Mouse (Mus musculus) C2C12 (cell line): Measurements from ENCODE around the gene Chchd10. TPM values are rescaled to one million over a fixed set of nuclear protein-coding genes. Genes with fewer than 3 reads are reported as not detected.

Experiments used
- H3K27me3 ChIP-seq: one replicate; pipeline ENCODE4 v1.6.1; 2011; ENCODE audit not compliant: control insufficient read depth, insufficient read depth, insufficient read length
- H3K36me3 ChIP-seq: one replicate; pipeline ENCODE4 v1.6.1; 2011; ENCODE audit not compliant: control insufficient read depth, insufficient read depth
- H3K4me3 ChIP-seq: one replicate; pipeline ENCODE4 v1.5.1; 2011; ENCODE audit warnings: mild to moderate bottlenecking, control low read depth; ENCODE audit not compliant: poor library complexity, insufficient read depth, severe bottlenecking
- H3K79me2 ChIP-seq: one replicate; pipeline ENCODE4 v1.6.1; 2011; ENCODE audit not compliant: control insufficient read depth, insufficient read depth
- H3K79me3 ChIP-seq: one replicate; pipeline ENCODE4 v1.6.1; 2011; ENCODE audit warnings: low read depth, control low read depth
- H3ac ChIP-seq: one replicate; pipeline ENCODE3; 2011; ENCODE audit warnings: low read depth; ENCODE audit not compliant: control insufficient read depth, insufficient read length
- CEBPB ChIP-seq: IDR thresholded peaks from one replicate; pipeline ENCODE4 v1.6.1; 2011; ENCODE audit warnings: low read depth, mild to moderate bottlenecking, control low read depth, moderate library complexity
- CTCF ChIP-seq: IDR thresholded peaks from one replicate; pipeline ENCODE4 v1.5.1; 2011; ENCODE audit not compliant: control insufficient read depth, insufficient read depth, insufficient read length
- FOSL1 ChIP-seq: IDR thresholded peaks from one replicate; pipeline ENCODE4 v1.8.0; 2011; ENCODE audit warnings: mild to moderate bottlenecking, low read length; ENCODE audit not compliant: poor library complexity, insufficient read depth, severe bottlenecking
- MAX ChIP-seq: IDR thresholded peaks from one replicate; pipeline ENCODE4 v1.6.1; 2011; ENCODE audit warnings: mild to moderate bottlenecking, control low read depth
- MYOD1 ChIP-seq: IDR thresholded peaks from one replicate; pipeline ENCODE4 v1.6.1; 2011; ENCODE audit warnings: low read depth; ENCODE audit not compliant: control insufficient read depth, insufficient read length
- MYOG ChIP-seq: IDR thresholded peaks from one replicate; pipeline ENCODE4 v1.6.1; 2011; ENCODE audit not compliant: control insufficient read depth, insufficient read length; ENCODE audit errors: extremely low read depth
- USF1 ChIP-seq: IDR thresholded peaks from one replicate; pipeline ENCODE4 v1.6.1; 2011; ENCODE audit warnings: low read depth, mild to moderate bottlenecking, control low read depth, moderate library complexity
- polyA plus RNA-seq: library from polyadenylated mRNA; unstranded; fragments of >200 nt; fragmentation: generic; extraction: Trizol; gene quantifications from one replicate; pipeline ENCODE4 v1.2.1, GENCODE M21; 2012; ENCODE audit warnings: missing spikeins

The Chchd10 gene
- polyA plus RNA-seq, 1 experiment: 91.1 TPM

DNA sequence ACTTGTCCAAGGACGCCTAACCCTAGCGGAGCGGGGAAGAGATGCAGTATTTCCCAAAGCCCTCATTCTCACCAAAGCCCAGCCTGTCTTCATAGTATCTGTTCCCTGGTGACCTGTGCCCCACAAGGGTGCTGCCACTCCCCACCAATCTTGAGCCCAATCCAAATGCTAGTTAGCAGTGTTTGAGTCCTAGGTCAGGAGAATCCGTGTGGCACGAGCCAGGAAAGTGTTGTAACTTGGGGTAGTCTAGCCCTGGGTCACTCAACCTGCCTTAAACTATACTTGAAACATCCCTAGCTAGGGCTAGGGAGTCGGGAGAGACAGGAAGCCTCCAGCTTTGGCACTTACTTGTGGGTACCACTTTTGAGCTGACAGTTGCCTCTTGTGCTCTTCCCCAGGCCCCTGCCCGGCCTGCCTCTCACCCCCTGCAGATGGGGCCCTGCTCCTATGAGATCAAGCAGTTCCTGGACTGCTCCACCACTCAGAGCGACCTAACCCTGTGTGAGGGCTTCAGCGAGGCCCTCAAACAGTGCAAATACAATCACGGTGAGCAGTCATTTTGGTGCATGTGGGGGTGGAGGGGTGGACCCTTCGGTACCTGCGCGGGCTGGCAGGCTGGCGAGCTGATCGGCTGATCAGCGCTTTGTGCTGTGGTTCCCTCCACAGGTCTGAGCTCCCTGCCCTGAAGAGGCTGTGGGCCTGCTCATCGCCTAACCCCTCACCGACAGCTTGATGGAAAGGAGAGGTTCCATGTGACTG lies 4.2 kb downstream of the Chchd10 start:
- no peak overlapping the region for H3K4me3 ChIP-seq
- H3K79me3 ChIP-seq: no peaks in the 10 kb centered on the region
- no peaks in the 10 kb centered on the region for H3K27me3 ChIP-seq
- H3ac ChIP-seq: peak overlapping the region; percentile 4
- no peak for TF ChIP-seq MYOG
- H3K36me3 ChIP-seq: no peaks in the 10 kb centered on the region
- H3K79me2 ChIP-seq: no peaks in the 10 kb centered on the region

DNA sequence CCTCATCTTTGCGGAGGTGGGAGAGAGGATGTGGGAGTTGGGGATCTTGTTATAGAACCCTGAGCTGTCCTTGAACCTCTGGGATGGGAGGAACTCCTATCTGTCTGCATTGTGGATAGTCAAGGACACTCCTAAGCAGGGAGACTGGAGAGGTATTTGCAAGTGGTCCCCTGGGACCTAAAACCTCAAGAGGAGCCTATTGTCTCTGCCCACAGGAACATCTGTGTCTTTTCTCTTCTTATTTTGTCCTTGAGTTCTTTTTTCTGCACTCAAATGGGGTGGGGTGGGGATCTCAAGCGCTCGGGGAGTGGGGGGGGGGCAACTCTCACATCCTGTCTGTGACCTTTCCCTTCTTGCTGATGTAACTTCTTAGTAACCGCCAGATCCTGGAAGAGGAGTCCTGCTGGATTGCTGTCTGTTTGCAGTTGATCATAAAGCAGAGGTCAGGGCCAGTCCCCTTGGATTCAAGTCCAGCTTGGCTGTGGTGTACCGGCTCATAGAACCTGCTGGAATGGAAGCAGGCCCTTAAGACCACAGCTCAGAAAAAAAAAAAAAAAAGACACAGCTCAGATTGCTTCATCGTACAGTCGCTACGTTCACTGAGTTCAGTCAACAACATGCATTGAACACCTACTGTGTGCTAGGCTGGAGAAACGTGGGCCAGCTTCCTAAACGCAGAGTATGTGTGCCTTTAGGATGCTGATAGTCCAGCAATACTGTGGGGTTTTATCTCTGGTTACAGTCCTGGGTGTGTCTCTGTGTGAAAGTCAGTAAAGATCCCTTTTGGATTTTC lies 5.1 kb downstream of the Chchd10 start:
- H3ac ChIP-seq: no peak overlapping the region
- no peak overlapping the region for H3K4me3 ChIP-seq
- TF ChIP-seq FOSL1 (no peak), CTCF (no peak), CEBPB (peak; percentile 59)
- no peaks in the 10 kb centered on the region for H3K27me3 ChIP-seq
- H3K36me3 ChIP-seq: no peaks in the 10 kb centered on the region
- no peaks in the 10 kb centered on the region for H3K79me3 ChIP-seq
- H3K79me2 ChIP-seq: no peaks in the 10 kb centered on the region

DNA sequence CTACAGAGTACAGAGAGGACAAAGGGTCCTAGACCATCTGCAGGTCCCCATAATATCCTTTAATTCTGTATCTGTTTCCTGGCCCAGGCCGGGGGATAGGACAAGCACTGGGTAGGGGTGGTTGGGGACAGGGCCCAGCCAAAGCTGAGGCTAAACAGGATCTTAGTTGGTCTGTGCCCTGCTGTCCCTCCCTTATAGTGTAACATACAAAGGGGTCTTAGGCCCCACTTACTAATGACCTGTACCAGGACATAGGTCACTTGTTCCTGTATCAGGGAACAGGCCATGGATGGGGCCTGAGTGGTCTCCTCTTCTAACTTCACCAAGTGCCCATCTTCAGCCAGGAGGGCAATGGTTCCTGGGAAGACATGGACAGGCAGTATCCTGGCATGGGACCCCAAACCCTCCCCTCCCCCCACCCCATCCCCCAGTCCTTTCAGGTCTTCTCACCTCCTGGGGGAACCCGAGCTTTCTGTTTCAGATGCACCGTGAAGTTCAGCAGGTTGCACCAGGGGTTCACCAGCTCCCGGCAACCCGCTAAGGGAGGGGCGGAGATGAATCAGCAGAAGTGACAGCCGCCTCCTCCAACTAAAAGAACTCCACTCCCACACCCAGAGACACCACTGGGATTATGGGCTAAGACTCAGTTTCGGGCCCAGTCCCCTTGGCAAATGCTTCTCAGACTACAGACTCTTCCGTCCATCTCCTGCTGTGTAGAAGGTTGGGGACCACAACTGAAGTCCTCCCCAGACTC lies 6.7 kb downstream of the Chchd10 start:
- Histone ChIP-seq H3K4me3 (no peak overlapping the region), H3K79me2 (no peaks in the 10 kb centered on the region), H3K36me3 (no peaks in the 10 kb centered on the region), H3ac (no peak overlapping the region), H3K79me3 (no peaks in the 10 kb centered on the region), H3K27me3 (no peaks in the 10 kb centered on the region)
- no peak for TF ChIP-seq MAX
- no peak for TF ChIP-seq USF1
- TF ChIP-seq MYOG: no peak
- no peak for TF ChIP-seq CTCF
- TF ChIP-seq MYOD1: no peak
- no peak for TF ChIP-seq CEBPB
- no peak for TF ChIP-seq FOSL1

DNA sequence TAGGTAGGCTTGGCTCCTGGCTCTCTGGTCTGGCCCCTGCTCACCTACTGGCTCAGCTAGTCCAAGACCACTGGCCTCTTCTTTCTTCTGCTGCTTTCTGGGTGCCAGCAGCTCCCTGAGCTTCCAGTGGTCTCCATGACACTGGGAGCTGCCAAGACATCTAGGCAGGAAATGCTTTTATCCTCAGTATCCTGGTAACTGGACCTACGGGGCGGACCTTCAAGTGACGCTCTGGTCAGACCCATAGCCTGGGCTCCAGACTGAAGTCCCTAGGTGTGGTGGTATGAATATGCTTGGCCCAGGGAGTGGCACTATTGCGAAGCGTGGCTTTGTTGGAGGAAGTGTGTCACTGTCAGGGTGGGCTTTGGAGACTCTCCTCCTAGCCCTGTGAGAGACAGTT lies 7.6 kb downstream of the Chchd10 start, which contains the start of gene Gm867:
Gene Gm867, minus strand, starts transcription at position 153 of the 400 bp plus-strand sequence.
- Histone ChIP-seq H3K79me3 (no peaks in the 10 kb centered on the region), H3K79me2 (no peaks in the 10 kb centered on the region), H3K27me3 (no peaks in the 10 kb centered on the region), H3ac (no peak within 1 kb of the TSS), H3K4me3 (no peak within 1 kb of the TSS), H3K36me3 (no peaks in the 10 kb centered on the region)
- no peak for TF ChIP-seq FOSL1
- TF ChIP-seq MYOD1: no peak
- TF ChIP-seq MAX: no peak
- TF ChIP-seq USF1: no peak
- TF ChIP-seq MYOG: no peak
- no peak for TF ChIP-seq CTCF
- no peak for TF ChIP-seq CEBPB

DNA sequence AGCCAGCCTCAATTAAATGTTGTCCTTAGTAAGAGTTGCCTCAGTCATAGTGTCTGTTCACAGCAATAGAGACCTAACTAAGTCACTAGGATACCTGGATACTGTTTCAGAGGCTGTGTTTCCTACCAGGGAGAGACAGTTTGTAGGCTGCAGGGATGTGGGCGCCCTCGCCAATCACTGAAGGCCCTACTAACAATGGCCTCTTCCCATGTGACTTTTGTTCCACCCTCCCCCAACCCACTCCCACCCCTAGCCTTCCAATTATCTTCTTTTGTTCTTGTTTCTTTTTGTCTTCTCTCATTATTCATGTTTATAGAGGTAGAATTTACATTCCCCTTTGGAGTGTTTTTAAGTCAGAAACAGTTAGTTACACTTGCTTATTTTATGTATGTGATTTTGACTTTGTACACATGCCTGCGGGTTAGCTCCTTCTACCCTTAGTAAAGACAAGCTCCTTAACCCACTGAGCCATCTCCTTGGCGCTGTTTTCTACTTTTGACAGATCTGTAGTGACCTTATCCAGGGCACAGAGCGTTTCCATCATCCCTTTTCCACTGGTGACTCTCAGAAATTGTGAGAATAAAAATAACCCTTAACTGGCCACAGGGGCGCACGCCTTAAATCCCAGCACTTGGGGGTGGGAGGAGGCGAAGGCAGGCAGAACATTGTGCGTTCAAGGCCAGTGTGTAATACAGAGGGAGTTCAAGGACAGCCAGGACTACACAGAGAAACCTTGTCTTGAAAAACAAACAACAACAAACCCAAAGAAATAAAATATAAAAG lies 8.3 kb downstream of the Chchd10 start:
- Histone ChIP-seq H3K79me2 (no peaks in the 10 kb centered on the region), H3K4me3 (no peak overlapping the region), H3K27me3 (no peaks in the 10 kb centered on the region), H3ac (no peak overlapping the region), H3K79me3 (no peaks in the 10 kb centered on the region), H3K36me3 (no peaks in the 10 kb centered on the region)
- no peak for TF ChIP-seq USF1
- no peak for TF ChIP-seq CTCF
- TF ChIP-seq MYOD1: no peak
- no peak for TF ChIP-seq MAX
- TF ChIP-seq FOSL1: no peak
- no peak for TF ChIP-seq MYOG
- no peak for TF ChIP-seq CEBPB
